Mouse (Mus musculus): Measurements from ENCODE around the gene Irs1. TPM values are rescaled to one million over a fixed set of nuclear protein-coding genes. Genes with fewer than 3 reads are reported as not detected.

The Irs1 gene
- polyA plus RNA-seq, 1 experiment from 2014 or later: 8.2 TPM

DNA sequence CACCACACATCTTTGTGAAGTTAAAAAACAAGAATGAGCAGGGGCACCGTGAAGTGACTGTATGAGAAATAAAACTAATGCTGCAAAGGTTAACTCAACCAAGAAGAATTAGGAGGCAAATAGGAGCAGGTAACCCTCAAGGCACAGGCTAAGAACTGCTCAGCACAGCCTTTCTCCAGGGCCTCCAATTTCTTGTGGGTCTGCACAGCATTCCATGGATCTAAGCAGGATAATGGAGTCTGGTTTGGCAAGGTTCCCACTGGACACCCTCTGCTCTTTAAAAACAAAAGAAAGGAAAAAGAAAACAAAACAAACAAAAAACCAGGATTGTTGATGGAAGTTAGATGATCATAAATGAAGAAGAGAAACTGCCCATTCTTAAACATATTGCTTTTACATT, 69.8 kb downstream of the Irs1 start:
- H3K9me3 ChIP-seq (replicated peaks; ENCODE audit: control insufficient read depth, low read length): no peaks in the 10 kb centered on the region
- H3K36me3 ChIP-seq (ENCODE audit: control insufficient read depth, insufficient read depth): no peaks in the 10 kb centered on the region
- 52% methylated on average over 1 of the region's 1 CpGs for WGBS
- ATAC-seq (replicated peaks; ENCODE audit: extremely low read depth, insufficient read depth, low FRiP score): no peak
- H3K4me3 ChIP-seq (ENCODE audit: low read length): no peak overlapping the region
- H3K4me2 ChIP-seq (ENCODE audit: low read depth, low read length): peak overlapping the region; percentile 30; the same call in 1 of the 2 replicates
- H3K9ac ChIP-seq (ENCODE audit: low read length): no peak overlapping the region
- peaks cover 9% of the 10 kb centered on the region; the same call in 1 of the 2 replicates for H3K4me1 ChIP-seq (ENCODE audit: control insufficient read depth, insufficient read depth, low read length)
- no peaks in the 10 kb centered on the region for H3K27me3 ChIP-seq (ENCODE audit: control insufficient read depth, insufficient read depth, low read length)
- no peak overlapping the region for H3K27ac ChIP-seq (ENCODE audit: low read length)

DNA sequence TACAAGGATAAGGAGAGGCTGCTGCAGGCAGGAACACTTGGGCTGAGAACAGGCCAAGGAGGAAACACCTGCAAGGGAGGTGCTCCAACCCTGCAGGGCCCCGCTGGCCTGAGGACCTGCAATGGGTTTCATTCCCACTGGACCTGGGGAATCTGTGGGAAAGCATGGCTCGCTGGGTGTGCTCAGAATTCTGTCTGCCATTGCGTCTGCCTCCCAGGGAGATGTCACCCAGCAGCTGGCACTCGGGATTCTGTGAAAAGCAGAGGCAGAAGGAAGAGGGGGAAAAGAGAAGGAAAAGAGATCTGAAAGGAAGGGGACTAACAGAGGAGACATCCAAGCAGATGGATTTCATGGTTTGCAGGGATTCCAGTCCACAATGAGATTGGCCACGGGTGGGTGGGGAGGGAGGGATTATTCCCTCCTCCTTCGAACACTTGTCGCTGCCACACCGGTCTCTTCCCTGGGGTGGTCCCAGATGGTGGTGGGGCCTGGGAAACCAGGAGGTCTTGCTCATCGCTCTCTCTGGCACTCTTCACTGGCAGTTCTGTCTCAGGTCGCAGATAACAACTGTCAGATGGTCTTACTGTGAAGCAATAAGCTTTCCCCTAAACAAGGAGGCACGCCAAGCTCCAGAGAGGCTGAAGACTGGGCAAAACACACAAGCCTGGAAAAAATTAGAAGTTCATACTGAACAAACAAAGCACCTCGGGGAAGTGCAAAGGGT, 70.4 kb downstream of the Irs1 start:
- 26% methylated on average over 12 of the region's 12 CpGs for WGBS
- no peak overlapping the region for H3K27ac ChIP-seq (ENCODE audit: low read length)
- no peaks in the 10 kb centered on the region for H3K9me3 ChIP-seq (replicated peaks; ENCODE audit: control insufficient read depth, low read length)
- H3K4me1 ChIP-seq (ENCODE audit: control insufficient read depth, insufficient read depth, low read length): peaks cover 9% of the 10 kb centered on the region; the same call in 1 of the 2 replicates
- no peaks in the 10 kb centered on the region for H3K36me3 ChIP-seq (ENCODE audit: control insufficient read depth, insufficient read depth)
- no peak; the same call in 1 of the 2 replicates for ATAC-seq (replicated peaks; ENCODE audit: extremely low read depth, insufficient read depth, low FRiP score)
- no peaks in the 10 kb centered on the region for H3K27me3 ChIP-seq (ENCODE audit: control insufficient read depth, insufficient read depth, low read length)
- peak overlapping the region; percentile 30; the same call in 1 of the 2 replicates for H3K4me2 ChIP-seq (ENCODE audit: low read depth, low read length)
- no peak overlapping the region for H3K9ac ChIP-seq (ENCODE audit: low read length)
- H3K4me3 ChIP-seq (ENCODE audit: low read length): no peak overlapping the region

GRCm38 (mm10) chr1:82207511-82207910, 83.7 kb downstream of the Irs1 start:
- no peak overlapping the region for H3K9ac ChIP-seq (ENCODE audit: low read length)
- H3K9me3 ChIP-seq (replicated peaks; ENCODE audit: control insufficient read depth, low read length): no peaks in the 10 kb centered on the region; the same call in 1 of the 2 replicates
- peaks cover 7% of the 10 kb centered on the region; the same call in 1 of the 2 replicates for H3K4me1 ChIP-seq (ENCODE audit: control insufficient read depth, insufficient read depth, low read length)
- H3K27me3 ChIP-seq (ENCODE audit: control insufficient read depth, insufficient read depth, low read length): no peaks in the 10 kb centered on the region
- H3K27ac ChIP-seq (ENCODE audit: low read length): no peak overlapping the region
- H3K36me3 ChIP-seq (ENCODE audit: control insufficient read depth, insufficient read depth): no peaks in the 10 kb centered on the region
- WGBS: 38% methylated on average over 5 of the region's 5 CpGs
- no peak overlapping the region for H3K4me2 ChIP-seq (ENCODE audit: low read depth, low read length)
- H3K4me3 ChIP-seq (ENCODE audit: low read length): no peak overlapping the region
- ATAC-seq (replicated peaks; ENCODE audit: extremely low read depth, insufficient read depth, low FRiP score): no peak

- Histone ChIP-seq H3K4me3 (ENCODE audit: low read length) (0 out of 2 replicates have a peak overlapping the region, but pooled peaks have one; percentile 2), H3K9me3 (replicated peaks; ENCODE audit: control insufficient read depth, low read length) (no peaks in the 10 kb centered on the region), H3K27me3 (ENCODE audit: control insufficient read depth, insufficient read depth, low read length) (no peaks in the 10 kb centered on the region), H3K27ac (ENCODE audit: low read length) (peak overlapping the region; percentile 93), H3K9ac (ENCODE audit: low read length) (peak overlapping the region; percentile 52), H3K4me2 (ENCODE audit: low read depth, low read length) (peak overlapping the region; percentile 49), H3K36me3 (ENCODE audit: control insufficient read depth, insufficient read depth) (no peaks in the 10 kb centered on the region), H3K4me1 (ENCODE audit: control insufficient read depth, insufficient read depth, low read length) (peaks cover 25% of the 10 kb centered on the region)
- 24% methylated on average over 7 of the region's 7 CpGs for WGBS
- peak; percentile 46 for ATAC-seq (replicated peaks; ENCODE audit: extremely low read depth, insufficient read depth, low FRiP score)
Observed at GRCm38 (mm10) chr1:82200636-82201035, 90.6 kb downstream of the Irs1 start.

- no peaks in the 10 kb centered on the region for H3K36me3 ChIP-seq (ENCODE audit: control insufficient read depth, insufficient read depth)
- no peak overlapping the region for H3K4me3 ChIP-seq (ENCODE audit: low read length)
- H3K27ac ChIP-seq (ENCODE audit: low read length): peak overlapping the region; percentile 92
- peak; percentile 86 for ATAC-seq (replicated peaks; ENCODE audit: extremely low read depth, insufficient read depth, low FRiP score)
- H3K27me3 ChIP-seq (ENCODE audit: control insufficient read depth, insufficient read depth, low read length): no peaks in the 10 kb centered on the region
- peak overlapping the region; percentile 22; the same call in 1 of the 2 replicates for H3K4me2 ChIP-seq (ENCODE audit: low read depth, low read length)
- peaks cover 25% of the 10 kb centered on the region for H3K4me1 ChIP-seq (ENCODE audit: control insufficient read depth, insufficient read depth, low read length)
- WGBS: 0% methylated on average over 1 of the region's 1 CpGs
- H3K9me3 ChIP-seq (replicated peaks; ENCODE audit: control insufficient read depth, low read length): no peaks in the 10 kb centered on the region
- no peak overlapping the region; the same call in 1 of the 2 replicates for H3K9ac ChIP-seq (ENCODE audit: low read length)
Observed at GRCm38 (mm10) chr1:82199918-82200317, 91.3 kb downstream of the Irs1 start.

GRCm38 (mm10) chr1:82191579-82191978, 99.6 kb downstream of the Irs1 start:
- WGBS: 38% methylated on average over 3 of the region's 3 CpGs
- no peak for ATAC-seq (replicated peaks; ENCODE audit: extremely low read depth, insufficient read depth, low FRiP score)

GRCm38 (mm10) chr1:82189516-82189915, 101.7 kb downstream of the Irs1 start:
- H3K9me3 ChIP-seq (replicated peaks; ENCODE audit: control insufficient read depth, low read length): no peaks in the 10 kb centered on the region
- ATAC-seq (replicated peaks; ENCODE audit: extremely low read depth, insufficient read depth, low FRiP score): no peak
- H3K4me2 ChIP-seq (ENCODE audit: low read depth, low read length): no peak overlapping the region
- no peak overlapping the region for H3K9ac ChIP-seq (ENCODE audit: low read length)
- no peak overlapping the region for H3K27ac ChIP-seq (ENCODE audit: low read length)
- no peaks in the 10 kb centered on the region for H3K27me3 ChIP-seq (ENCODE audit: control insufficient read depth, insufficient read depth, low read length)
- peaks cover 9% of the 10 kb centered on the region for H3K4me1 ChIP-seq (ENCODE audit: control insufficient read depth, insufficient read depth, low read length)
- 49% methylated on average over 3 of the region's 3 CpGs for WGBS
- no peak overlapping the region for H3K4me3 ChIP-seq (ENCODE audit: low read length)
- no peaks in the 10 kb centered on the region for H3K36me3 ChIP-seq (ENCODE audit: control insufficient read depth, insufficient read depth)

More at GRCm38 (mm10) chr1:82191579-82191978, 99.6 kb downstream of the Irs1 start:
- no peak overlapping the region for H3K4me3 ChIP-seq (ENCODE audit: low read length)
- H3K36me3 ChIP-seq (ENCODE audit: control insufficient read depth, insufficient read depth): no peaks in the 10 kb centered on the region
- H3K4me1 ChIP-seq (ENCODE audit: control insufficient read depth, insufficient read depth, low read length): peaks cover 4% of the 10 kb centered on the region
- H3K4me2 ChIP-seq (ENCODE audit: low read depth, low read length): no peak overlapping the region
- H3K27me3 ChIP-seq (ENCODE audit: control insufficient read depth, insufficient read depth, low read length): no peaks in the 10 kb centered on the region
- no peak overlapping the region for H3K27ac ChIP-seq (ENCODE audit: low read length)
- no peak overlapping the region for H3K9ac ChIP-seq (ENCODE audit: low read length)
- no peaks in the 10 kb centered on the region for H3K9me3 ChIP-seq (replicated peaks; ENCODE audit: control insufficient read depth, low read length)

DNA sequence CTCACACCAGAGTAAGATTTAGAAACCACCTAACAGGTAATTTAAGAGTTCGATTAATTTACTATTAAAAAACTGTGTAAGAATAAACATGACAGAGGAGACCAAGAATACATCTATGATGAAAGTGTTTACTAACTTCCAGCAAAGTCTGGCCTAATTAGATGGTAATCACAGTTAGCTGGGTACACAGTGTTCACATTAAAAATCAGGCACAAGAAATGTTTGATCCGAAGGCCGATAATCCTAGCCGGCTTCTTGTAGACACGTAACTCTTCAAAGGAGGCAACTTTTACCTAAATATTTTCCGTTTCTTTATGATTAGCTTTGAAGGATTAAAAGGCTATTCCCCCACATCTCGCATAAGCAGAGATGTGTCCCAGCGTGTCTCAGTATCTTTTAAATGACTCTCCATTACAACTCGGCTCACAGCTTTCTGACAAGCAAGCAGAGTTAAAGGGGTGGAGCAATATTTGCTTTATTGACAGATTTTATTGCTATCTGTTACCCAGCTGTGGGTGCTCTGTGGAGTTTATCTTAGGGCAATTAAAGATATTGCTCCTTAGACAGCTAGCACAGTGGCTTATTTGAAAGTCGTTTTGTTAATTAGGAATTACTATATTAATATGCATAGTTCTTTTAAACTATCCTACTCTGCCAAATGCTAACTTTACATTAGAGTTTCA, 102.5 kb downstream of the Irs1 start:
- H3K9ac ChIP-seq (ENCODE audit: low read length): no peak overlapping the region
- H3K4me1 ChIP-seq (ENCODE audit: control insufficient read depth, insufficient read depth, low read length): peaks cover 14% of the 10 kb centered on the region
- no peak overlapping the region for H3K4me3 ChIP-seq (ENCODE audit: low read length)
- H3K27me3 ChIP-seq (ENCODE audit: control insufficient read depth, insufficient read depth, low read length): no peaks in the 10 kb centered on the region
- no peaks in the 10 kb centered on the region for H3K9me3 ChIP-seq (replicated peaks; ENCODE audit: control insufficient read depth, low read length)
- H3K4me2 ChIP-seq (ENCODE audit: low read depth, low read length): no peak overlapping the region
- H3K27ac ChIP-seq (ENCODE audit: low read length): no peak overlapping the region
- H3K36me3 ChIP-seq (ENCODE audit: control insufficient read depth, insufficient read depth): no peaks in the 10 kb centered on the region
- WGBS: 86% methylated on average over 10 of the region's 10 CpGs
- no peak for ATAC-seq (replicated peaks; ENCODE audit: extremely low read depth, insufficient read depth, low FRiP score)

DNA sequence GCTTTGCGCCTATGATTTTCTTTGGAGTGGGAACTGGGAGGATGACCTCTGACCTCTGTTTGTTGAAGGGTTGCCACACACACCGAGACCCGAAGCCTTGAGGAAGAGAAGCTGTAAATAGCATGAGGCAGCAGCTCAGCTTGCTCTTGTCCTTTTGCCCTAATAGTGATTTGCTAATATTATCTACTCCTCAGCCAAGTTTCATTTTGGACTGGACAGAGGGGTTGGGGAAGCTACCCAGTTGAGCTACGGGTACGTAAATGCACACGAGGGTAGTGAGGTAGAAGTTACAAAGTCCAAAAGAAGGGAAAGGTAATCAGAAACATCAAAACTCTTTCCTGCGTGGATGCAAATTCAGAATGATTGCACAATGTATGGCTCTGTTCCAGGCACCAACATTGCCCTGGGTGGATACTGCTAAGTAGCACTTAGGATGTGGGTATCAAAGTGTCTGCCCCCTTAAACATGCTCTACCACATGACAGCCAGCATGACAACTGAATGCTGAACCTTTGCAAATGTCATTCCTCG, 107.2 kb downstream of the Irs1 start:
- H3K9ac ChIP-seq (ENCODE audit: low read length): no peak overlapping the region
- H3K4me2 ChIP-seq (ENCODE audit: low read depth, low read length): peak overlapping the region; percentile 13; the same call in 1 of the 2 replicates
- WGBS: 47% methylated on average over 8 of the region's 8 CpGs
- no peaks in the 10 kb centered on the region for H3K9me3 ChIP-seq (replicated peaks; ENCODE audit: control insufficient read depth, low read length)
- no peaks in the 10 kb centered on the region for H3K36me3 ChIP-seq (ENCODE audit: control insufficient read depth, insufficient read depth)
- peaks cover 10% of the 10 kb centered on the region for H3K4me1 ChIP-seq (ENCODE audit: control insufficient read depth, insufficient read depth, low read length)
- peak overlapping the region; percentile 57 for H3K27ac ChIP-seq (ENCODE audit: low read length)
- ATAC-seq (replicated peaks; ENCODE audit: extremely low read depth, insufficient read depth, low FRiP score): peak; percentile 52; the same call in 1 of the 2 replicates
- H3K27me3 ChIP-seq (ENCODE audit: control insufficient read depth, insufficient read depth, low read length): no peaks in the 10 kb centered on the region
- no peak overlapping the region for H3K4me3 ChIP-seq (ENCODE audit: low read length)
